ENCODE assay signal across 8 mouse cellular contexts in the genomic region with DNA sequence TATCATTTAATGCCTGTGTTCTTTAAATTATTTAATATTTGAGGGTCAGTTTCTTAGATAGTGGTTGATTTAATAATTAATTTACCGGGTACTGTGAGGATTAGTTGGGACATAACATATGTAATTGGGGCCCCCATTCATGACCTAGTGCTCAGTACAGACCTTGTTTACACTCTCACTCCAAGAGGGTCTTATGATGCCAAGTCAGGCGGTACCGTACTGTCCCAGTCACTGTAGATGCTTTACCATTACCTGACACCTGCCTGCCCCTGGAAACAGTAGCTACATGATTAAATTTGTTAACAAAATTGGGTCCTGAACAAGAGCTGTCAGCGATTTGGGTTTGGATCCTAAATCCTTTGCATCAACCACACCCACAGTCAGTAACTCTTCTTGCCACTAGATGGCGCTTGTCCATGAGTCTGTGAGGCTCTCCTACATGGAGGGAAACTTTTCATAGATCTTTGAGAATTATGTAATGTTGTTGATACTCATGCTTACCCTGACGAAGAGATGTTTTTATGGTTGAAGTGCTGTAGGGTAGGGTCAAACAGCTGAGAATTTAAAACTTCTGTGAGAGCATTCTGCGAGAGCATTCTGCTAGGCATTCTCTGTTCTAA. TPM values are rescaled to one million over a fixed set of nuclear protein-coding genes. Genes with fewer than 3 reads are reported as not detected.
DNase-seq lines count a peak whose midpoint lies in the region; ATAC-seq lines count a peak whose summit lies in the region.

No protein-coding gene starts in this region.

- H3K4me1 ChIP-seq in embryonic facial prominence, embryonic 13.5 days, result peaks cover 9% of the 10 kb centered on the region; the same call in 1 of the 2 replicates
- peaks cover 31% of the 10 kb centered on the region for H3K4me1 ChIP-seq in heart, embryonic 12.5 days (replicated peaks)
- 0 out of 2 replicates have a peak, but pooled peaks cover 3% of the 10 kb centered on the region for H3K4me1 ChIP-seq in kidney, embryonic 15.5 days
- peaks cover 17% of the 10 kb centered on the region for H3K4me1 ChIP-seq in limb, embryonic 12.5 days (replicated peaks)
- H3K4me1 ChIP-seq in midbrain, embryonic 14.5 days (ENCODE audit: control insufficient read depth, insufficient read depth, low read length), result 0 out of 2 replicates have a peak, but pooled peaks cover 3% of the 10 kb centered on the region

- H3K4me3 ChIP-seq in embryonic facial prominence, embryonic 13.5 days, result no peak overlapping the region
- no peak overlapping the region for H3K4me3 ChIP-seq in heart, embryonic 12.5 days
- no peak overlapping the region for H3K4me3 ChIP-seq in kidney, embryonic 15.5 days (replicated peaks)
- H3K4me3 ChIP-seq in limb, embryonic 12.5 days (replicated peaks), result no peak overlapping the region
- H3K4me3 ChIP-seq in midbrain, embryonic 14.5 days (replicated peaks; ENCODE audit: low read depth, low read length), result no peak overlapping the region

- ATAC-seq in embryonic facial prominence, embryonic 13.5 days (ENCODE audit: insufficient number of reproducible peaks, insufficient read depth, low FRiP score, low TSS enrichment, low read depth), result 0 out of 2 replicates have a peak, but pooled peaks have one; percentile 64
- ATAC-seq in heart, embryonic 12.5 days (ENCODE audit: insufficient number of reproducible peaks, low FRiP score), result peak; percentile 44; the same call in 1 of the 2 replicates
- ATAC-seq in kidney, embryonic 15.5 days (replicated peaks; ENCODE audit: low FRiP score), result peak; percentile 69
- ATAC-seq in limb, embryonic 12.5 days (ENCODE audit: insufficient number of reproducible peaks, insufficient read depth, low FRiP score, low TSS enrichment, low read depth), result peak; percentile 35; the same call in 1 of the 2 replicates
- peak; percentile 69; the same call in 1 of the 2 replicates for ATAC-seq in midbrain, embryonic 14.5 days (ENCODE audit: low FRiP score, low TSS enrichment)

- DNase-seq in CD4-positive, CD25-positive, alpha-beta regulatory T cell, adult 2 months (ENCODE audit: low read depth, low spot score), result peak; percentile 80
- peak; percentile 69 for DNase-seq in adrenal gland, postnatal 10 days
- peak; percentile 87 for DNase-seq in midbrain, embryonic 14.5 days
- DNase-seq in splenic B cell, adult 2 months (ENCODE audit: low read depth, low spot score), result peak; percentile 81

- H3K36me3 ChIP-seq in embryonic facial prominence, embryonic 13.5 days, result no peaks in the 10 kb centered on the region
- no peaks in the 10 kb centered on the region for H3K36me3 ChIP-seq in heart, embryonic 12.5 days
- H3K36me3 ChIP-seq in kidney, embryonic 15.5 days, result no peaks in the 10 kb centered on the region
- no peaks in the 10 kb centered on the region for H3K36me3 ChIP-seq in limb, embryonic 12.5 days
- no peaks in the 10 kb centered on the region for H3K36me3 ChIP-seq in midbrain, embryonic 14.5 days (ENCODE audit: control insufficient read depth, insufficient read depth, low read length)
- no peaks in the 10 kb centered on the region for H3K36me3 ChIP-seq in splenic B cell, adult 2 months (ENCODE audit: control insufficient read depth, insufficient read depth, low read length, poor library complexity, severe bottlenecking)

- no peaks in the 10 kb centered on the region for H3K9me3 ChIP-seq in embryonic facial prominence, embryonic 13.5 days
- no peaks in the 10 kb centered on the region for H3K9me3 ChIP-seq in heart, embryonic 12.5 days (replicated peaks)
- no peaks in the 10 kb centered on the region for H3K9me3 ChIP-seq in kidney, embryonic 15.5 days (replicated peaks)
- H3K9me3 ChIP-seq in limb, embryonic 12.5 days, result no peaks in the 10 kb centered on the region
- H3K9me3 ChIP-seq in midbrain, embryonic 14.5 days (ENCODE audit: control insufficient read depth, low read length), result no peaks in the 10 kb centered on the region

- H3K27me3 ChIP-seq in embryonic facial prominence, embryonic 13.5 days, result no peaks in the 10 kb centered on the region
- no peaks in the 10 kb centered on the region for H3K27me3 ChIP-seq in heart, embryonic 12.5 days (replicated peaks)
- H3K27me3 ChIP-seq in kidney, embryonic 15.5 days, result no peaks in the 10 kb centered on the region
- H3K27me3 ChIP-seq in limb, embryonic 12.5 days, result no peaks in the 10 kb centered on the region
- H3K27me3 ChIP-seq in midbrain, embryonic 14.5 days (ENCODE audit: control insufficient read depth, insufficient read depth, low read length), result no peaks in the 10 kb centered on the region
- H3K27me3 ChIP-seq in splenic B cell, adult 2 months (ENCODE audit: control insufficient read depth, insufficient read depth, low read length, poor library complexity, severe bottlenecking), result no peaks in the 10 kb centered on the region

- H3K9ac ChIP-seq in embryonic facial prominence, embryonic 13.5 days, result no peak overlapping the region
- no peak overlapping the region for H3K9ac ChIP-seq in heart, embryonic 12.5 days
- no peak overlapping the region for H3K9ac ChIP-seq in kidney, embryonic 15.5 days
- no peak overlapping the region for H3K9ac ChIP-seq in limb, embryonic 12.5 days (replicated peaks)
- H3K9ac ChIP-seq in midbrain, embryonic 14.5 days (replicated peaks; ENCODE audit: low read length), result no peak overlapping the region

- H3K27ac ChIP-seq in embryonic facial prominence, embryonic 13.5 days, result no peak overlapping the region
- H3K27ac ChIP-seq in heart, embryonic 12.5 days (ENCODE audit: poor library complexity, severe bottlenecking), result no peak overlapping the region
- no peak overlapping the region for H3K27ac ChIP-seq in kidney, embryonic 15.5 days
- H3K27ac ChIP-seq in limb, embryonic 12.5 days, result no peak overlapping the region
- H3K27ac ChIP-seq in midbrain, embryonic 14.5 days (replicated peaks; ENCODE audit: low read depth, low read length), result no peak overlapping the region

- 46% methylated on average over 7 of the region's 7 CpGs for WGBS in embryonic facial prominence, embryonic 13.5 days
- WGBS in heart, embryonic 12.5 days, result 43% methylated on average over 7 of the region's 7 CpGs
- 44% methylated on average over 7 of the region's 7 CpGs for WGBS in kidney, embryonic 15.5 days
- WGBS in limb, embryonic 12.5 days, result 47% methylated on average over 7 of the region's 7 CpGs
- 46% methylated on average over 7 of the region's 7 CpGs for WGBS in midbrain, embryonic 14.5 days

- H3K4me2 ChIP-seq in embryonic facial prominence, embryonic 13.5 days, result no peak overlapping the region
- H3K4me2 ChIP-seq in heart, embryonic 12.5 days, result no peak overlapping the region
- H3K4me2 ChIP-seq in kidney, embryonic 15.5 days, result peak overlapping the region; percentile 20; the same call in 1 of the 2 replicates
- no peak overlapping the region for H3K4me2 ChIP-seq in limb, embryonic 12.5 days
- no peak overlapping the region for H3K4me2 ChIP-seq in midbrain, embryonic 14.5 days (ENCODE audit: low read length)

RNA-seq across cellular contexts. Expression of gene St7, which starts 33.2 kb away (rescaled TPM):
- total RNA-seq in adrenal gland, postnatal 10 days (2021), result 10 to 100 TPM; 18.2 to 21.6 TPM
- polyA plus RNA-seq in embryonic facial prominence, embryonic 13.5 days (2015; fragmentation: Nextera tagmentation; extraction: Ambion mirVana), result 25.7 and 26.5 TPM in 2 replicates
- 29.6 and 30.0 TPM in 2 replicates for polyA plus RNA-seq in heart, embryonic 12.5 days (2016; fragmentation: Nextera tagmentation; extraction: Ambion mirVana)
- 19.9 and 20.3 TPM in 2 replicates for polyA plus RNA-seq in kidney, embryonic 15.5 days (2015; fragmentation: Nextera tagmentation; extraction: Ambion mirVana)
- 21.7 and 24.2 TPM in 2 replicates for polyA plus RNA-seq in limb, embryonic 12.5 days (2016; fragmentation: Nextera tagmentation; extraction: Ambion mirVana)
- polyA plus RNA-seq in midbrain, embryonic 14.5 days (2014; fragmentation: Nextera tagmentation; extraction: Ambion mirVana), result 61.4 TPM in 2 replicates
